Mouse (Mus musculus) CH12.LX (cell line): ENCODE results near the gene Ggt5. TPM values are rescaled to one million over a fixed set of nuclear protein-coding genes. Genes with fewer than 3 reads are reported as not detected.
A peak's percentile ranks its signal among the peaks of the same experiment; 100 is the strongest.

ENCODE experiments used
- DNase-seq: peaks from one replicate; pipeline ENCODE4 v3.0.0-alpha.2; 2013; ENCODE audit errors: extremely low read depth
- H3K27ac ChIP-seq: 2 replicates; pipeline ENCODE4 v1.5.1; 2012; ENCODE audit warnings: low read depth, mild to moderate bottlenecking, control low read depth, moderate library complexity; ENCODE audit not compliant: insufficient read depth
- H3K27me3 ChIP-seq: replicated peaks from 2 replicates; pipeline ENCODE3; 2012; ENCODE audit warnings: inconsistent platforms
- H3K36me3 ChIP-seq, 2 experiments: replicated peaks in 1 of 2; 2 replicates each; pipeline versions ENCODE3 to v1.6.1; 2012; ENCODE audit warnings: inconsistent platforms in 1 of 2, low read length in 1 of 2, mild to moderate bottlenecking in 1 of 2, mixed read lengths in 1 of 2, moderate library complexity in 1 of 2; ENCODE audit not compliant: control insufficient read depth in 1 of 2, insufficient read depth in 1 of 2
- H3K4me1 ChIP-seq, 2 experiments: 2 replicates each; pipeline ENCODE4 v1.6.1; 2012; ENCODE audit warnings: inconsistent platforms in 1 of 2, moderate library complexity in 1 of 2; ENCODE audit not compliant: insufficient read depth in 2 of 2, control insufficient read depth in 1 of 2
- H3K4me2 ChIP-seq: 2 replicates; pipeline ENCODE4 v1.6.1; 2012; ENCODE audit warnings: low read depth, mild to moderate bottlenecking, control low read depth; ENCODE audit not compliant: poor library complexity, insufficient read depth, severe bottlenecking
- H3K4me3 ChIP-seq, 3 experiments: fragments of 150-350 bp in 1 of 3; sonication (generic) in 1 of 3; replicated peaks in 1 of 3; 2 replicates each; pipeline versions ENCODE3 to v1.5.1; 2011 to 2012; ENCODE audit warnings: low read depth in 2 of 3, low read length in 2 of 3, mild to moderate bottlenecking in 2 of 3, moderate library complexity in 2 of 3, control low read depth in 1 of 3, improper control_type of control experiment in 1 of 3, inconsistent platforms in 1 of 3, mixed read lengths in 1 of 3; ENCODE audit not compliant: poor library complexity in 1 of 3
- H3K79me2 ChIP-seq: replicated peaks from 2 replicates; pipeline ENCODE4 v1.6.1; 2012; ENCODE audit warnings: mild to moderate bottlenecking, moderate library complexity; ENCODE audit not compliant: control insufficient read depth, poor library complexity, insufficient read depth, severe bottlenecking; ENCODE audit errors: extremely low read depth
- H3K9ac ChIP-seq: 2 replicates; pipeline ENCODE4 v1.6.1; 2012; ENCODE audit warnings: low read depth, mild to moderate bottlenecking, control low read depth, moderate library complexity; ENCODE audit not compliant: insufficient read depth
- H3K9me3 ChIP-seq: replicated peaks from 2 replicates; pipeline ENCODE3; 2012; ENCODE audit warnings: low read length, inconsistent platforms, mixed read lengths
- BHLHE40 ChIP-seq: IDR thresholded peaks from 2 replicates; pipeline ENCODE4 v1.6.1; 2011; ENCODE audit warnings: mild to moderate bottlenecking, low read depth, low read length, improper control_type of control experiment
- CHD1 ChIP-seq: IDR thresholded peaks from 2 replicates; pipeline ENCODE4 v1.6.1; 2012; ENCODE audit warnings: low read depth, low read length, improper control_type of control experiment, inconsistent platforms
- CTCF ChIP-seq, 2 experiments: IDR thresholded peaks in 1 of 2; conservative IDR thresholded peaks in 1 of 2; 2 replicates each; pipeline ENCODE4 v1.5.1; 2011 to 2012; ENCODE audit warnings: low read depth in 2 of 2, low read length in 2 of 2, improper control_type of control experiment in 1 of 2, inconsistent platforms in 1 of 2, mild to moderate bottlenecking in 1 of 2, moderate library complexity in 1 of 2
- EP300 ChIP-seq: IDR thresholded peaks from 2 replicates; pipeline ENCODE4 v1.6.1; 2011; ENCODE audit warnings: low read length, improper control_type of control experiment
- GABPA ChIP-seq: IDR thresholded peaks from 2 replicates; pipeline ENCODE4 v1.6.1; 2012; ENCODE audit warnings: low read depth, low read length, improper control_type of control experiment, inconsistent platforms; ENCODE audit not compliant: insufficient replicate concordance
- HCFC1 ChIP-seq: IDR thresholded peaks from 2 replicates; pipeline ENCODE4 v1.6.1; 2012; ENCODE audit warnings: low read depth, mild to moderate bottlenecking, inconsistent platforms, low read length, improper control_type of control experiment
- IRF4 ChIP-seq: IDR thresholded peaks from 2 replicates; pipeline ENCODE4 v1.6.1; 2014; ENCODE audit warnings: low read depth, mild to moderate bottlenecking, inconsistent platforms, low read length, improper control_type of control experiment
- JUN ChIP-seq: IDR thresholded peaks from 2 replicates; pipeline ENCODE4 v1.6.1; 2011; ENCODE audit warnings: low read depth, mild to moderate bottlenecking, low read length, improper control_type of control experiment, moderate library complexity; ENCODE audit not compliant: insufficient read depth
- JUND ChIP-seq: conservative IDR thresholded peaks from 2 replicates; pipeline ENCODE4 v1.6.1; 2011; ENCODE audit warnings: low read depth, low read length, improper control_type of control experiment
- MAX ChIP-seq: IDR thresholded peaks from 2 replicates; pipeline ENCODE4 v1.6.1; 2011; ENCODE audit warnings: low read length, improper control_type of control experiment
- MAZ ChIP-seq: IDR thresholded peaks from 2 replicates; pipeline ENCODE4 v1.6.1; 2012; ENCODE audit warnings: low read depth, mild to moderate bottlenecking, inconsistent platforms, low read length, improper control_type of control experiment, moderate library complexity
- MYC ChIP-seq: IDR thresholded peaks from 2 replicates; pipeline ENCODE4 v1.6.1; 2011; ENCODE audit warnings: low read depth, mild to moderate bottlenecking, improper control_type of control experiment, low read length
- PAX5 ChIP-seq: IDR thresholded peaks from 2 replicates; pipeline ENCODE4 v1.6.1; 2012; ENCODE audit warnings: low read length, inconsistent platforms, mixed read lengths
- POLR2A ChIP-seq: IDR thresholded peaks from 2 replicates; pipeline ENCODE4 v1.6.1; 2011; ENCODE audit warnings: low read depth, mild to moderate bottlenecking, improper control_type of control experiment, low read length
- RAD21 ChIP-seq: IDR thresholded peaks from 2 replicates; pipeline ENCODE4 v1.6.1; 2011; ENCODE audit warnings: low read depth, mild to moderate bottlenecking, low read length, improper control_type of control experiment, moderate library complexity
- RCOR1 ChIP-seq: conservative IDR thresholded peaks from 2 replicates; pipeline ENCODE4 v1.6.1; 2012; ENCODE audit warnings: low read depth, mild to moderate bottlenecking, inconsistent platforms, low read length, improper control_type of control experiment
- SIN3A ChIP-seq: IDR thresholded peaks from 2 replicates; pipeline ENCODE4 v1.6.1; 2012; ENCODE audit warnings: low read length, improper control_type of control experiment, inconsistent platforms
- UBTF ChIP-seq: IDR thresholded peaks from 2 replicates; pipeline ENCODE4 v1.6.1; 2012; ENCODE audit warnings: low read depth, mild to moderate bottlenecking, inconsistent platforms, low read length, improper control_type of control experiment, moderate library complexity
- USF1 ChIP-seq: IDR thresholded peaks from 2 replicates; pipeline ENCODE4 v1.6.1; 2014; ENCODE audit warnings: low read depth, mild to moderate bottlenecking, inconsistent platforms, low read length, improper control_type of control experiment
- USF2 ChIP-seq: conservative IDR thresholded peaks from 2 replicates; pipeline ENCODE4 v1.6.1; 2011; ENCODE audit warnings: low read depth, low read length, improper control_type of control experiment
- ZNF384 ChIP-seq: IDR thresholded peaks from 2 replicates; pipeline ENCODE4 v1.6.1; 2012; ENCODE audit warnings: low read depth, low read length, improper control_type of control experiment, inconsistent platforms
- dilution Hi-C: fragments of 300-500 bp; cut with MboI; formaldehyde crosslinking; loops from 2 replicates; pipeline ENCODE4 v1.14.3; 2020; ENCODE audit warnings: low sequenced_read_pairs; ENCODE audit not compliant: extremely low pct_unique_long_range_greater_than_20kb, extremely low pct_ligation_motif_present
- in situ Hi-C: fragments of 300-500 bp; cut with MboI; formaldehyde crosslinking; loops from 3 replicates; pipeline ENCODE4 v1.14.3; 2019; ENCODE audit warnings: low sequenced_read_pairs, low pct_ligation_motif_present, low pct_unique_long_range_greater_than_20kb, mixed read lengths
- polyA plus RNA-seq: library from polyadenylated mRNA; unstranded; fragments of >175 nt; gene quantifications from 2 replicates; pipeline ENCODE4 v1.2.1, GENCODE M21; 2012; ENCODE audit warnings: low read depth; ENCODE audit not compliant: insufficient read length
- total RNA-seq, 2 experiments: library from RNA; depleted of rRNA; stranded (reverse); fragments of 300-350 nt in 1 of 2; fragments of >200 nt in 1 of 2; gene quantifications; 2 replicates each; pipeline ENCODE4 v1.2.3; 2012 to 2014

The Ggt5 gene
- total and polyA plus RNA-seq, 3 experiments, result not detected

DNA sequence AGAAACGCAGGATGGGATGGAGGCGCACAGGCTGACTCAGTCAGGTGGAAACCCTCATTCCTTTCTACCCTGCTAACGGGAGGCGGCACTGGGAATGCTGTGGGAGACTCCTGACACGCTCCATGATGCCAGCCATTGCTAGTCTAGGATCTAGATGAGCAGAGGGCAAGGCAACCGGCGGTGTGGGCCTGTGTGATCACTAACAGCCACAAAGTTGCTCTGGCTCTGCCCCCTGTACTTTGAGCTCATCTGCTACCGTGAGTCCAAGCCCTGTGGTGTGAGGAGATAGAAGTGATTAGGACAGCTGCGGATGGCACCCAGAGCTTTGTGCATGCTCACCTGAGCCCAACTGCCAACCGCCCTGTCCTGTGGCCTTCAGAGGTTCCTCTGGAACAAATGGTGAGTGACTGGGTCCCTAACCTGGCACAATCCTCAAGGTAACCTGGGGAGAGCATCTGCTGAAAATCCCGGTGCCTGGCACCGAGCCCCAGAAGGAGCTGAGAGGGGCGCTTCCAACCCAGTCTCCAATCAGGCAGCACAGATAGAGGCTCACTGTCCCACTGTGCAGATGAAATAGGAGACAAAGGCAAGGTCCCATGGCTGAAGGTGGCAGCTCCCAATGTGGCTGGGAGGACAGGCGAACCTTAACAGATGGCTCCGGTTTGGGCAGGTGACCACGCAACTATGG lies 62.4 kb downstream of the Ggt5 start:
- Histone ChIP-seq H3K9me3 (no peaks in the 10 kb centered on the region), H3K4me3 (no peak overlapping the region), H3K9ac (no peak overlapping the region), H3K27me3 (no peaks in the 10 kb centered on the region), H3K27ac (peak overlapping the region; percentile 15), H3K79me2 (no peaks in the 10 kb centered on the region), H3K36me3 (peaks cover 95 to 99% of the 10 kb centered on the region in 2 experiments), H3K4me1 (peaks cover 3 to 18% of the 10 kb centered on the region in 2 experiments; a peak in 2 of 4 replicates), H3K4me2 (no peak overlapping the region)
- in situ Hi-C loops, result no loop called here
- DNase-seq, result no peak
- TF ChIP-seq EP300, result no peak
- TF ChIP-seq USF1, result no peak
- no peak for TF ChIP-seq CTCF (conservative IDR thresholded peaks at IDR 0.05 in 1 of 2, IDR thresholded peaks at IDR 0.05 in 1 of 2; ENCODE audit: low read depth in 2 of 2, low read length in 2 of 2)
- no peak for TF ChIP-seq JUND
- TF ChIP-seq CHD1, result no peak
- dilution Hi-C loops, result no loop called here

DNA sequence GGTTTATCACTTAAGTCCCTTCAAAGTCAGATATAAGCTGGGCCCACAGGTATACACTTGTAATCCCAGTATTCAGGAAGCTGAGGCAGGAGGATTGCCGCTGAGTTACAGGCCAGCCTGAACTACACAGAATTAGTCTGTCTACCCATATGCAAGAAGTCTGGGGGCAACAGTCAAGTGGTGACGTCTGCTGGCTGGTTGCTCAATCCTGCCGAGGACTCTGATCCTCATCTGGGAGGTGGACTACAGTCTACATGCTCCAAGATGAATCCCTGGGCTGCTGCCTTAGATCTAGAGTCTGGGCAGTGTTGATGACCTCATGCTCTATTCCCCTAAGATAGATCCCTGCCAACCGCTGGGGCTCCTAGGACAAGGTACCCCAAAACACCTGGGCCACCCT lies 64.9 kb downstream of the Ggt5 start:
- Histone ChIP-seq H3K9me3 (no peaks in the 10 kb centered on the region), H3K4me1 (peaks cover 3 to 18% of the 10 kb centered on the region in 2 experiments; a peak in 2 of 4 replicates)
- TF ChIP-seq GABPA (no peak), USF2 (no peak), MAZ (no peak), JUND (no peak), ZNF384 (no peak), PAX5 (no peak), JUN (no peak), HCFC1 (no peak), MAX (no peak), RCOR1 (no peak), BHLHE40 (no peak), SIN3A (no peak), IRF4 (no peak), POLR2A (no peak), MYC (no peak), UBTF (no peak), RAD21 (no peak)
- TF ChIP-seq, all 38 proteins: peak for 0
- Histone ChIP-seq H3K36me3 (peaks cover 95 to 99% of the 10 kb centered on the region in 2 experiments), H3K27me3 (no peaks in the 10 kb centered on the region), H3K79me2 (no peaks in the 10 kb centered on the region), H3K9ac (no peak overlapping the region), H3K4me3 (no peak overlapping the region), H3K27ac (no peak overlapping the region), H3K4me2 (no peak overlapping the region)
- dilution Hi-C loops (no loop called here), in situ Hi-C loops (no loop called here)
- no peak for DNase-seq
